Mouse (Mus musculus) C2C12 (cell line): ENCODE results near the gene Etv6.

ENCODE experiments used
- CEBPB ChIP-seq: IDR thresholded peaks from one replicate; pipeline ENCODE4 v1.6.1; 2011; ENCODE audit warnings: low read depth, mild to moderate bottlenecking, control low read depth, moderate library complexity
- CTCF ChIP-seq: IDR thresholded peaks from one replicate; pipeline ENCODE4 v1.5.1; 2011; ENCODE audit not compliant: control insufficient read depth, insufficient read depth, insufficient read length
- FOSL1 ChIP-seq: IDR thresholded peaks from one replicate; pipeline ENCODE4 v1.8.0; 2011; ENCODE audit warnings: mild to moderate bottlenecking, low read length; ENCODE audit not compliant: poor library complexity, insufficient read depth, severe bottlenecking
- MAX ChIP-seq: IDR thresholded peaks from one replicate; pipeline ENCODE4 v1.6.1; 2011; ENCODE audit warnings: mild to moderate bottlenecking, control low read depth
- MYOG ChIP-seq: IDR thresholded peaks from one replicate; pipeline ENCODE4 v1.6.1; 2011; ENCODE audit not compliant: control insufficient read depth, insufficient read length; ENCODE audit errors: extremely low read depth
- USF1 ChIP-seq: IDR thresholded peaks from one replicate; pipeline ENCODE4 v1.6.1; 2011; ENCODE audit warnings: low read depth, mild to moderate bottlenecking, control low read depth, moderate library complexity

- TF ChIP-seq CTCF: no peak
- TF ChIP-seq MAX: no peak
- TF ChIP-seq USF1: no peak
- TF ChIP-seq MYOG: no peak
- TF ChIP-seq CEBPB: no peak
- TF ChIP-seq FOSL1: no peak
Measured at GRCm38 (mm10) chr6:134262383-134262782, 226.9 kb downstream of the Etv6 start.
